Mouse (Mus musculus) testis, adult 2 months (tissue): Measurements from ENCODE around the gene Lpar5. TPM values are rescaled to one million over a fixed set of nuclear protein-coding genes. Genes with fewer than 3 reads are reported as not detected.

ENCODE experiments used
- H3K27ac ChIP-seq: fragments of 200-500 bp; 2 replicates; pipeline ENCODE4 v1.5.1; 2012; ENCODE audit warnings: low read depth, low read length; ENCODE audit not compliant: control insufficient read depth, insufficient read depth
- H3K27me3 ChIP-seq: fragments of 200-500 bp; 2 replicates; pipeline ENCODE4 v1.6.1; 2012; ENCODE audit warnings: mild to moderate bottlenecking, low read length, moderate library complexity; ENCODE audit not compliant: control insufficient read depth, insufficient read depth
- H3K36me3 ChIP-seq: fragments of 200-500 bp; 2 replicates; pipeline ENCODE4 v1.6.1; 2012; ENCODE audit warnings: mild to moderate bottlenecking, low read length; ENCODE audit not compliant: control insufficient read depth, insufficient read depth
- H3K4me1 ChIP-seq: fragments of 200-500 bp; 2 replicates; pipeline ENCODE4 v1.6.1; 2012; ENCODE audit warnings: low read length; ENCODE audit not compliant: control insufficient read depth, insufficient read depth
- H3K4me3 ChIP-seq: fragments of 200-500 bp; 2 replicates; pipeline ENCODE4 v1.5.1; 2012; ENCODE audit warnings: low read depth, mild to moderate bottlenecking, low read length, moderate library complexity, mixed read lengths; ENCODE audit not compliant: control insufficient read depth
- CTCF ChIP-seq: fragments of 200-500 bp; IDR thresholded peaks from 2 replicates; pipeline ENCODE4 v1.5.1; 2012; ENCODE audit warnings: low read depth, mild to moderate bottlenecking, inconsistent platforms, low read length, moderate library complexity; ENCODE audit not compliant: control insufficient read depth, insufficient read depth, insufficient replicate concordance
- POLR2A ChIP-seq: fragments of 200-500 bp; IDR thresholded peaks from 2 replicates; pipeline ENCODE4 v1.6.1; 2012; ENCODE audit warnings: low read depth, mild to moderate bottlenecking, inconsistent platforms, low read length, moderate library complexity; ENCODE audit not compliant: control insufficient read depth
- polyA plus RNA-seq: library from polyadenylated mRNA; depleted of rRNA; stranded (reverse); fragments of >200 nt; gene quantifications from 2 replicates; pipeline ENCODE4 v1.2.3, GENCODE M21; 2012

Lpar5 gene
- polyA plus RNA-seq, 1 experiment, result 0.32 TPM

DNA sequence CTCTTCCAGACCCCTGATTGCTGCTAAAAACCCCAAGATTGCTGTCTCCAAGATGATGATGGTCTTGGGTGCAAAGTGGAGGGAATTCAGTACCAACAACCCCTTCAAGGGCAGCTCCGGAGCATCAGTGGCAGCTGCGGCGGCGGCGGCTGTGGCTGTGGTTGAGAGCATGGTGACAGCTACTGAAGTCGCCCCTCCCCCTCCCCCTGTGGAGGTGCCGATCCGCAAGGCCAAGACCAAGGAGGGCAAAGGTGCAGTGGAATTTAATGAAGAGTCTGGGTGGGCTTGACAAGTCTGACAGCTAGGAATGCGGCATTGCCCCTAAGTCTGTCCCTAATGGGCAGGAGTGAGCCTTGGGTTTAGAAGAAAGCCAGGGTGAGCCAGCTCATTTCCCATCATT lies 33.7 kb downstream of the Lpar5 start:
- TF ChIP-seq POLR2A, result no peak
- no peak for TF ChIP-seq CTCF
- H3K4me3 ChIP-seq, result no peak overlapping the region
- no peaks in the 10 kb centered on the region for H3K27me3 ChIP-seq
- no peak overlapping the region for H3K27ac ChIP-seq
- H3K4me1 ChIP-seq, result peaks cover 19% of the 10 kb centered on the region
- H3K36me3 ChIP-seq, result peaks cover 7% of the 10 kb centered on the region

DNA sequence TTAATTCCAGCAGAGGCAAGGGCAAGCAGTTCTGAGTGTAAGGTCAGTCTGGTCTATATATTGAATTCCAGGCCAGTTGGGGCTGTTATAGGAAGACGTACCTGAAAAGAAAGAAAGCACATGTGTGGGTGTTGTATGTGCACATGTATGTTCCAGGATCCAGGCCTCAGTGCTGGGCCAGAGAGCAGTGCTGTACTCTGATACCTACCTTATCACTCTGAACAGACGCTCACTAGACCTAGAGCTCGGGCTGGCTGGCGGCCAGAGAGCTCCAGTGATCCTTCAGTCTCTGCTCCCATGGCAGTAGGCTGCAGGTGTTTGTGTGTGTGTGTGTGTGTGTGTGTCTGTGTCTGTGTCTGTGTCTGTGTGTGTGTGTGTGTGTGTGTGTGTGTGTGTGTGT lies 36.5 kb downstream of the Lpar5 start:
- H3K4me1 ChIP-seq, result peaks cover 5% of the 10 kb centered on the region; the same call in 1 of the 2 replicates
- peaks cover 10% of the 10 kb centered on the region for H3K36me3 ChIP-seq
- no peaks in the 10 kb centered on the region for H3K27me3 ChIP-seq
- TF ChIP-seq POLR2A (no peak), CTCF (no peak)
- no peak overlapping the region for H3K27ac ChIP-seq
- no peak overlapping the region for H3K4me3 ChIP-seq

DNA sequence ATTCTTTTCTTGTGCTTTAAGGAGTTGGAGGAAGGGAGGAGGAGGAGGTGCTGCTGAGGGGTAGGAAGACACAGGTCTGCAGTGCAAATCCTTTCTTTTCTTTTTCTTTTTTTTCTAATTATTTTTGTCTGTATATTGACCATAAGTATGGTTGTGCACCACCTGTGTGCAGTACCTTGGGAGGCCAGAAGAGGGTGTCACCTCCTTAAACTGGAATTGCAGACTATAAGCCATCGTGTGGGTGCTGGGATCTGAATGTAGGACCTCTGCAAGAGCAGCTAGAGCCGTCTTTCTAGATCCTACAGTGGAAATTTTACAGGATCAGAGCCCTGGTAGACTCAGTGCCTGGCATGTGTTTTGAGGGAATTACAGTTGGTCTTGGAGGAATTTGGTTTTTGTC lies 40.0 kb downstream of the Lpar5 start:
- H3K27ac ChIP-seq, result no peak overlapping the region
- no peaks in the 10 kb centered on the region for H3K27me3 ChIP-seq
- H3K4me3 ChIP-seq, result no peak overlapping the region
- TF ChIP-seq POLR2A (no peak), CTCF (no peak)
- no peaks in the 10 kb centered on the region for H3K4me1 ChIP-seq
- peaks cover 10% of the 10 kb centered on the region for H3K36me3 ChIP-seq

DNA sequence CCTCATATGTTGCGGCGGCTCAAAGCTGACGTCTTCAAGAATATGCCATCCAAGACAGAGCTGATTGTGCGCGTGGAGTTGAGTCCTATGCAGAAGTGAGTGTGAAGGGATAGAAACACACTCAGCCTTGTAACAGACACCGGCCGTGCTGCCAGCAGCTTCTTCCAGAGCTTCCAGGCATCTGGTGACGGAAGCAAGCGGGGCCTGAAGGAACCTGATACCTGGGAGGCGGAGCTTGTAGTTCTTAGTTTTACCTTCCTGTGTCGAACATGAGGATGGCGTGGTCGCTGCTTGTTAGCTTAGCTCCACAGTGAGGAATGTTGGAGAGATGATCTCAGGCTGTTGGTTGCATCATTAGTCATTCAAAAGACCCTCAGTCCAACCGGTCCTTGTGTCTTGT lies 41.7 kb downstream of the Lpar5 start:
- Histone ChIP-seq H3K27me3 (no peaks in the 10 kb centered on the region), H3K27ac (no peak overlapping the region), H3K36me3 (peaks cover 8% of the 10 kb centered on the region), H3K4me3 (no peak overlapping the region), H3K4me1 (no peaks in the 10 kb centered on the region)
- no peak for TF ChIP-seq POLR2A
- no peak for TF ChIP-seq CTCF

DNA sequence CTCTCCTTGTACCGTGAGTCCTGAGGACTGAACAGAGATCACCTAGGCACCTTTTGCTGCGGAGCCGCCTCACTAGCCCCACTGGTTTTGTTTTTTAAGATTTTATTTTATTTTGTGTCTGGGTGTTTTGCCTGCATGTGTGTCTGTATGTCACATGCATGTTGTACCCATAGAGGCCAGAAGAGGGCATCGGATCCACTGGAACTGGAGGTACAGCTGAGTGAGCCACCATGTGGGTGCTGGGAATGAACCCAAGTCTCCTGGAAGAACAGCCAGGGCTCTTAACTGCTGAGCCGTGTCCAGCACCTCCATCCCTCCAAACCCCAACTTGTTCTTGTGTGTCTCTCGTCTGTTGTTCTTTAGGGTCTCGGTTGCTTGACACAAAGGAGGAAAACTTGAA lies 43.2 kb downstream of the Lpar5 start:
- Histone ChIP-seq H3K4me3 (no peak overlapping the region), H3K36me3 (peaks cover 5% of the 10 kb centered on the region), H3K27me3 (no peaks in the 10 kb centered on the region), H3K27ac (no peak overlapping the region), H3K4me1 (no peaks in the 10 kb centered on the region)
- TF ChIP-seq POLR2A (no peak), CTCF (no peak)

DNA sequence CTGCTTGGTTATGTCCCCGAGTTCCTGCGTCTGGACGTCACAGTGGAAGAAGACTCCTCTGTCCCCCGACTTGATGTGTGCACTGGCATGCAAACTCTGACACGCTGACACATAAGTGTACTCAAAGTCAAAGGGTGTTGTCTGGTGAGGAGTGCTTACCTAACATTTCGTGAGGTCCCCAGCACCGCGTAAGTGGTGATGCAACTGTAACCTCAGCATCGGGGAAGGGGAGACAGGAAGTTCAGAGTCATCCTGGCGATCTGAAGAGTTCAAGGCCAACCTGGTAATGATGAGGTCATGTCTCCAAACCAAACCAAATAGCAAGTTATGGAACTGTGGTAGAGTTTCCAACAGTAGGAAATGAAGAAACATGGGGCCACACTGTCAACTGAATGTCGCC lies 44.8 kb downstream of the Lpar5 start:
- Histone ChIP-seq H3K27ac (no peak overlapping the region), H3K4me1 (no peaks in the 10 kb centered on the region), H3K36me3 (peaks cover 5% of the 10 kb centered on the region), H3K4me3 (no peak overlapping the region), H3K27me3 (no peaks in the 10 kb centered on the region)
- TF ChIP-seq CTCF, result no peak
- no peak for TF ChIP-seq POLR2A

DNA sequence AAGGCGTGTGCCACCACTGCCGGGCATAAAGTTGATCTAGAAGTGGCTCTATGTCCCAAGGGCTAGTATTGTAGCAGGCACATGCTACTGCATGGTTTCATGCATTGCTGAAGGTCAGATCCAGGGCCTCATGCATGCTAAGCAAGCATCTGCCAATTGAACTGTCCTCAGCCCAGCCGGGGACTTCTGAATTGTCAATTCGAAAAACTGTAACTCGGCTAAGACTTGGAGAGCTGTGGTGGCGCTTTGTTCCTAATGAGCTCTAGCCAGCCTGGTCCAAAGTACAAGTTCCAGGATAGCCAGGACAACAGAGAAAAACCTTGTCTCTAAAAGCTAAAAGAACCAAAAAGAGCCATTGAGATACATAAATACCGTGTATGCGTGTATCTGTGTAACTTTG lies 51.7 kb downstream of the Lpar5 start:
- peaks cover 12% of the 10 kb centered on the region for H3K36me3 ChIP-seq
- H3K4me3 ChIP-seq, result no peak overlapping the region
- no peaks in the 10 kb centered on the region for H3K27me3 ChIP-seq
- H3K4me1 ChIP-seq, result no peaks in the 10 kb centered on the region
- no peak overlapping the region for H3K27ac ChIP-seq
- TF ChIP-seq POLR2A (no peak), CTCF (no peak)

DNA sequence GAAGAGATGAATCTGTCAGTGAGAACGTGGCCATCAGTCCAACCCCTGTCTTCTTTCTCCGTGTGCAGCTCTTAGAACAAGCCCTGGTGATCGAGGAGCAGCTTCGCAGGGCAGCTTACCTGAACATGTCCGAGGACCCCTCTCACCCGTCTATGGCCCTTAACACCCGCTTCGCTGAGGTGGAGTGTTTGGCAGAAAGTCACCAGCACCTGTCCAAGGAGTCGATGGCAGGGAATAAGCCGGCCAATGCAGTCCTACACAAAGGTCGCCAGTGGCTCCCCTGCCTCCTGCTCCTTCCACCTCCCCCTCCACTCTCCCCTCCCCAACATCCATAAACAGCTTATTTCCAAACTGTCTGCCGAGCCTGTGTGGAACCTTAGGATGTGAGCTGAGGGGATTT lies 61.0 kb downstream of the Lpar5 start:
- H3K27ac ChIP-seq, result no peak overlapping the region
- no peak for TF ChIP-seq CTCF
- no peaks in the 10 kb centered on the region for H3K27me3 ChIP-seq
- H3K4me1 ChIP-seq, result no peaks in the 10 kb centered on the region; the same call in 1 of the 2 replicates
- no peak overlapping the region for H3K4me3 ChIP-seq
- peaks cover 4% of the 10 kb centered on the region for H3K36me3 ChIP-seq
